Mouse (Mus musculus) lung, postnatal 10 days (tissue): ENCODE measurements around the gene Baiap2.

Experiments used
- DNase-seq: peaks from one replicate; pipeline ENCODE4 v3.0.0; 2021

Baiap2 gene

DNA sequence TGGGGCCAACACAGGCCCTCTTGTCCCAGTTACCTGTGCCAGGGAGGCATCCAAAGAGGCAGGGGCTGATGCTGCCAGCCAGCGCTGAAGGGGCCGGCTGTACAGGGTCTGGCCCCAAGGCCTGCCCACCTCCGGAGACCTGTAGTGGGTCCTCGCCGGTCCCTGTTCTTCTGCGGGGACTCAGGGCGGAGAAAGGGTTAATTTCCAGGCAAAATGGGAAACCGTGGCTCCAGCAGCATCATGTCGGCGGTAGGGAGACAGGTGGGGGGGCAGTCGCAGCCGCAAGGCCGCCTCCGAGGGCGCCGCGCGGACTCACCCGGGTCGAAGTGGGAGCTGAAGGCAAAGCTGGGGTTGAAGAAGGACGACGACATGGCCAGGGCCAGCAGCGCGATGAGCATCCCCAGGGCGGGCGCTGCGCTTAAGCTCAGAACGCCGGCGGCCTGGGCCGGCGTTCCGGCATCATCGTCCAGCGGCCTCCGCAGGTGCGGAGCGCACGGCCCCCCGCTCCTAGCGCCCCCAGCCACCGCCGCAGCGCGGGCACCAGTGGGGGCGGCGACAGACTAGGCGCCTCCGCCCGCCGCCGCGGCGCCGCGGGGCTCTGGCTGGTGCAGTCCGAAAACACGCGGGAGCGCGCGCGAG, 104.1 kb downstream of the Baiap2 start, which contains the start of gene Aatk:
TSS of gene Aatk (minus strand) at position 615 of the 639 bp plus-strand sequence.
- no peak for DNase-seq

DNA sequence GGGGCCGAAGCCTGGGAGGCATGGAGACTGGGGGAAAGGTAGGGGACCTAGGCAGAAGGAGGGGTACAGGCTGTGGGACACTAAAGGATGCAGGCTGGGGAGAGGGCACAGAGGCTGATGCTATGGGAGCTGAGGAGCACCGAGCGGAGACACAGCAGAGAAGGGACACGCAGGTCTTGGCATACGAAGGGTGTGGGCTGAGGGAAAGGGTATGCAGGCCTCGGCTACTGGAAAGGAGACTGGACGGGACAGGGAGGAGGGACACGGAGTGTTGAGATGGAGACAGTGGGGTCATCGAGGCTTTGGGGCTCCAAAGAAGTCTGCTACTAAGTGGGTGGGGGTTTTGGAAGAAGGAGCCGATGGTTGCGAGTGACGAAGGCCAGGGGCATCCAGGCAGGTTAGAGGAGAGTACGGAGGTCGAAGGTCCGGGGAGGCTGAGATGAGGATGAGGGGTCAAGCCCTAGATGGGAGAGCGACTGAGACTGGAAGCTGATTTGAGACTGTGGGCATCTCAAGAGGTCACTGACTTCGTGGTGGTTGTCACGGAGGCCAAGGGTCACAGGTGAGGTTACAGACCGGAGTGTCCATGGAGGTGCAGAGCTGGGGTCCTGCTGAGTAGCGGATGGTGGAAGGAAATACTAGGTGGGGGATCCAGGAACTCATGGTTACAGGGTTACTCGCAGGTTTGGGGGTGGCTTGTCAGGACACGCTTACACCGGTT, 105.1 kb downstream of the Baiap2 start:
- no peak for DNase-seq

DNA sequence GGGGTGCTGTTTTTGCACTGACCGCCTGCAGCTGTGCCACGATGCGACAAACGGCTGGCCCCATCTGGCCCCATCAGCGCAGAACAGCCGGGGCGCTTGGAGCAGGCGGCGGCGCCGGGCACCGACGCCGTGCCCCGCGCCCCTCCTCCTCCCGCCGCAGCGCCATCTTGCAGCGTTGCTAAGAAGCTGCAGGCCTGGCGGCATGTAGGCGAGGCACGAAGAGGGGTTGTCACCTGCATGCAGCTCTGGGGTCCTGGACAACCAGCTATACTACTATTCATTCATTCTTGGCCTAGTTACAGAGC, 105.6 kb downstream of the Baiap2 start:
- DNase-seq: no peak

DNA sequence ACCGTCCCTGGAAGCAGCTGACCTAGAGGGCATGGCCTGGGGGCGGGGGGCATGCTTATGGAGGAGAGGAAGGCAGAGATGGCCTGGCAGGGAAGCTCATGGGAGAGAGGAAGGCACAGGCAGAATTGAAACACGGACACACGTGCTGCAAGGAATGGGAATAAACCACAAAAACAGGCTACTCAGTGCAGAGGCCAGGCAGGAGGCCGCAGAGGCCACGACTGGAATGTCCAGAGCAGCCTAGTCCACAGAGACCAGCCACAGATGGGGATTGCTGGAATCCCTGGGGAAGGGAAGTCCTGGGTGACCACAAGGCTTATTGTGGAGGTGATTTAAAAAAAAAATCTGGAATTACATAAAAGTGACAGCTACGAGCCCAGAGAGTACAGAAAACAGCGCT, 106.5 kb downstream of the Baiap2 start:
- no peak for DNase-seq

DNA sequence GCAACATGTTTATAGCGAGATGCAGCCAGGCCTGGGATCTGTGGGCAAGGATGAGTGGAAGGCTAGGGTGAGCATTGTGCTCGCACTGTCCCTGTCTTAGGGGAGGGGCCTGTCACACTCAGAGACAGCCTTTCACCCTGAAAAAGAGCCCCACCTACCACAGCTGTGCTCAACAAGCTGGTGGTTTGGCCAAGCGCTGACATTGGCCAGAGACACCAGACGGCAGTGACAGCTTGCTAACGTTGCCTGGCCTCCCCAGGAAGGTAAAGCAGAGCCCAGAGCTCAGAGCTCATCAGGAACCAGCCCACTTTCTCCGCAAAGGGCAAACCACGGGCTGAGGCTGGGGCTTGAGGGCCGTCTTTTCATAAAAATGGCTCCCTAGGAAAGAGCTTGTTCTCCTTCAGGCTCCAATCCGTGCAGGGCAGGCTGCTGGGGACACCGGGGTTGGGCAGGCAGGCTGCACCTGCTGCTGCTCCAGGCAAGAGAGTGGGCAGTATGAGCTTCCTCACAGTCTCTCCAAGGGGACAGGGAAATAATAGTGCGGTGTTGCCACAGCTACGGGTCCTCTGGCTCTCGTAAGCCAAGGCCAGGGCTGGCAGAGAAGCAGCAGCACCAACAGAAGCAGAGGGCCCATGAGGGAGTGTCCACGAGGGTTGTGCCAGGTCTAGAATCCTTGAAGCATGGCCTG, 108.7 kb downstream of the Baiap2 start:
- DNase-seq: peak; percentile 40

DNA sequence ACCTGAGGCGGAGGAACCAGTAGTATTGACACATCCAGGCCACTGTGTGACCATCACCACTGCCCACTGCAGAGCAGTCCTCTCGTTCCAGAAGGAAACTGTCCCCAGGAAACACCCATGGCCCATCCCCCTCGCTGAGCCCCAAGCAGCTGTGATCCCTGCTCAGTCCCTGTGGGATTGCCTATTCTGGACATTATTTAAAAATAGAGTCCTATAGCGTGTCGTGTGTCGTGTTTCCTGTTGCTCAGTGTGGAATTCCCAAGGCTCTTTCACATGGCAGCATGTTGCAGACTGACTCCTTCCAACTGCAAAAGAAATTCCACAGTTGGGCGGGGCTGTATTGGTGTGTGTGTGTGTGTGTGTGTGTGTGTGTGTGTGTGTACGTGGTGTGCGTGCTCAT, 109.7 kb downstream of the Baiap2 start:
- peak; percentile 60 for DNase-seq

DNA sequence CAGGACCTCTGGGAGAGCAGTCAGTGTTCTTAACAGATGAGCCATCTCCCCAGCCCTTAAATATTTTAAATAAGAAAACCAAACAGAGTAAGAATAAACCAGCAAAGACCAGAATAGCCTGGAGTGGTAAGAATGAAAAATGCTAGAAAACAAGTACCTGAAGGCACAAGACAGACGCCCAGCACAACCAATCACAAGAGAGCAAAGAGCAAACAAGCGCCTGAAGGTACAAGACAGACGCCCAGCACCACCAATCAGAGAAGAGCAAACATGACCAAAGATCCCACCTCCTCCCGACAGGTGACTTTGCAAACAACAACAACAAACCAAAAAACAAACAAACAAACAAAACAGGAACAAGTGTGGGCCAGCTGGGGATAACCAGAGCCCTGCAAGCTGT, 111.3 kb downstream of the Baiap2 start:
- no peak for DNase-seq

DNA sequence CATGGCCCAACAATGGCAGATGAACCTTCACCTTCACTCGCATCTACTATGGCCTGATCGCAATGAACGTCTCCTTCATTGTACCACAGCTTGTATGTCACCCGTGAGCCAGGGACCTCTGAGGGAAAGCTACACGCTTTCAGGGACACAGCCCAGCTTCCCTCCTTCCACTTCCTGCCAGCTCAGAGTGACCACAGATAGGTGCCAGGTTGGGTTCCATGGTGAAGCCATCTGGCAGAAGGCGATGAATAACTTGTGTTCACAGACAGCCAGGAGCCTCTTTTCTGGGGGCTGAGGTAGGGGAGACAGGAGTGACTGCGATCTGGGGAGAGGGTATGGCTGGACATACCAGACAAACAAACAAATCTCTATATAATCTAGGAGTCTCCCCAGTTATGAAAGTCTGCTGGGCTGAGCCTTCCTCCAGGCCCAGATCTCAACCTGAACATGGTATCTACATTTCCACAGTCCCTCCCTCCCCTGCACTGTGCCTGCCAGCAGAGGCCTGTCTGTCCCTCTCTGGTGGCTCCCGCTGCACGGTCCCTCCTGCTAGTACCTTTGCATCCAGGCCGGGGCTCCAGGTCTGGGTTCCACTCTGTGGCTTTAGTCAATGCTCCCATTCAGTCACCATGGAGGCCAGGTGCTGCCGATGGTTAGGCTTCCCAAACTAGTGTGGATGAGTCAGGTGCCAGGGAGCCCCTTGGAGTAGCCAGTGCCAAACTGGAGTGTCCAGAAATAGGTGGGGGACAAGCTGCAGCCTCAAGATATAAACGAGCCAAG, 113.6 kb downstream of the Baiap2 start:
- DNase-seq: no peak
